Mouse (Mus musculus) midbrain, embryonic 15.5 days (tissue): ENCODE measurements around the gene Igf2bp3. TPM values are rescaled to one million over a fixed set of nuclear protein-coding genes. Genes with fewer than 3 reads are reported as not detected.
A peak's percentile ranks its signal among the peaks of the same experiment; 100 is the strongest.

Source experiments
- ATAC-seq: fragments of 200-750 bp; cut with Nextera tagmentation; replicated peaks from 2 replicates; pipeline ENCODE4 v1.8.0; 2017; ENCODE audit warnings: moderate TSS enrichment
- H3K27ac ChIP-seq: fragments of 300-500 bp; sonication (generic); 2 replicates; pipeline ENCODE4 v1.5.1; 2015; ENCODE audit warnings: mild to moderate bottlenecking, inconsistent platforms
- H3K27me3 ChIP-seq: fragments of 300-500 bp; sonication (generic); replicated peaks from 2 replicates; pipeline ENCODE4 v1.6.1; 2015; ENCODE audit warnings: inconsistent platforms
- H3K36me3 ChIP-seq: fragments of 300-500 bp; sonication (generic); replicated peaks from 2 replicates; pipeline ENCODE4 v1.6.1; 2015; ENCODE audit warnings: inconsistent platforms
- H3K4me1 ChIP-seq: fragments of 300-500 bp; sonication (generic); 2 replicates; pipeline ENCODE4 v1.6.1; 2015; ENCODE audit warnings: inconsistent platforms
- H3K4me2 ChIP-seq: fragments of 300-500 bp; sonication (generic); 2 replicates; pipeline ENCODE4 v1.6.1; 2015; ENCODE audit warnings: inconsistent platforms, mild to moderate bottlenecking, moderate library complexity
- H3K4me3 ChIP-seq: fragments of 300-500 bp; sonication (generic); 2 replicates; pipeline ENCODE4 v1.5.1; 2015; ENCODE audit warnings: mild to moderate bottlenecking, inconsistent platforms
- H3K9ac ChIP-seq: fragments of 300-500 bp; sonication (generic); 2 replicates; pipeline ENCODE4 v1.6.1; 2015; ENCODE audit warnings: mild to moderate bottlenecking, inconsistent platforms
- H3K9me3 ChIP-seq: fragments of 300-500 bp; sonication (generic); 2 replicates; pipeline ENCODE4 v1.6.1; 2016; ENCODE audit warnings: inconsistent platforms
- WGBS: fragments of 180-500 bp; shearing (Covaris S2); methylation state at CpG from one replicate; pipeline ENCODE4 v1.1.7; 2015; ENCODE audit warnings: mixed read lengths; 5-methylcytosine and 5-hydroxymethylcytosine counted together
- polyA plus RNA-seq: library from polyadenylated mRNA; unstranded; fragments of >200 nt; fragmentation: Nextera tagmentation; extraction: Ambion mirVana; gene quantifications from 2 replicates; pipeline ENCODE4 v1.2.1, GENCODE M21; 2015

Gene Igf2bp3
- polyA plus RNA-seq, 1 experiment from 2014 or later: 26.9 TPM

- H3K4me1 ChIP-seq: peaks cover 26% of the 10 kb centered on the region
- H3K27me3 ChIP-seq: no peaks in the 10 kb centered on the region
- peak; percentile 98 for ATAC-seq
- no peaks in the 10 kb centered on the region for H3K36me3 ChIP-seq
- WGBS: under 1% methylated on average over 49 of the region's 49 CpGs
- H3K9ac ChIP-seq: peak within 1 kb of the TSS; percentile 90
- peak within 1 kb of the TSS; percentile 77 for H3K4me3 ChIP-seq
- no peaks in the 10 kb centered on the region for H3K9me3 ChIP-seq
- H3K27ac ChIP-seq: peak within 1 kb of the TSS; percentile 83
- H3K4me2 ChIP-seq: peak within 1 kb of the TSS; percentile 77
These were observed 141.2 kb downstream of the Igf2bp3 start, which contains the start of gene Malsu1 for GRCm38 (mm10) chr6:49073304-49074116. Gene Malsu1 (plus strand): TSS chr6:49073795.

DNA sequence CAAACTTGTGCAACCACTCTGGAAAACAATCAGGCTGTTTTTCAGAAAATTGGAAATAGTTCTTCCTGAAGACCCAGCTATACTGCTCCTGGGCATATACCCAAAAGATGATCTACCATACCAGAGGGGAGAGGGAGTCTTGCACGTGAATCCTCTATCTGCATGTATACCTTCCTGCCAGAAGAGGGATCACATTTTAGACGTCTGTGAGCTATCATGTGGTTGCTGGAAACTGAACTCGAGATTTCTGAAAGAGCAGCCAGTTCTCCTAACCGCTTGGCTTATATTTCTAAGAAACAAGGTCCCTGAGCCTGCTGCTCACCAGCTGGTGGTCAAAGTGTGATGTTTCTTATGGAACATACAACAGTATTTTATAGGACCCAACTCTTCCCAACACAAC, 146.4 kb downstream of the Igf2bp3 start:
- Histone ChIP-seq H3K4me2 (no peak overlapping the region), H3K27me3 (no peaks in the 10 kb centered on the region), H3K4me1 (peaks cover 4% of the 10 kb centered on the region; the same call in 1 of the 2 replicates), H3K36me3 (no peaks in the 10 kb centered on the region), H3K4me3 (no peak overlapping the region), H3K9me3 (no peaks in the 10 kb centered on the region), H3K9ac (no peak overlapping the region), H3K27ac (no peak overlapping the region)
- WGBS: 54% methylated on average over 3 of the region's 4 CpGs
- no peak for ATAC-seq

- ATAC-seq: no peak
- 38% methylated on average over 8 of the region's 8 CpGs for WGBS
These were observed 157.4 kb downstream of the Igf2bp3 start for GRCm38 (mm10) chr6:49057053-49058021.

DNA sequence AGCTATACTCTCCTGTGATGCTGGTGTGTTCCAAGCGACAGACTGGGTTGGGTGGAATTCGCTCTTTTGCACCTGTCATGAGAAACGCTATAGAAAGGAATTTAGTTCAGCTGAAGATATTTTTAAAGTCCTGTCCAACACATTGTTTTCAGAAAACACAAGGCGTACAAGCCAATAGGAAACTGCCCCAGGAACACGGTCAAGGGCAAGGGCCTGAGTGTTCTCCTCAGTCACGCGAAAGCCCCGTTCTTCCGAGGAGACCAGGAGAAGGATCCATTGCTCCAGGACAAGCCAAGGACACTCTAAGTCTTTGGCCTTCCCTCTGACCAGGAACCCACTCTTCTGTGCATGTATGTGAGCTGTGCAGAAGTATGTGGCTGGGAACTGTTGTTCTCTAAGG, 158.7 kb downstream of the Igf2bp3 start:
- Histone ChIP-seq H3K9ac (no peak overlapping the region), H3K27ac (peak overlapping the region; percentile 27; the same call in 1 of the 2 replicates), H3K36me3 (no peaks in the 10 kb centered on the region), H3K4me1 (peaks cover 17% of the 10 kb centered on the region), H3K9me3 (no peaks in the 10 kb centered on the region), H3K27me3 (no peaks in the 10 kb centered on the region; the same call in 1 of the 2 replicates), H3K4me2 (peak overlapping the region; percentile 10; the same call in 1 of the 2 replicates), H3K4me3 (no peak overlapping the region)
- WGBS: 51% methylated on average over 9 of the region's 9 CpGs
- no peak for ATAC-seq

More at GRCm38 (mm10) chr6:49057053-49058021, 157.4 kb downstream of the Igf2bp3 start:
- no peaks in the 10 kb centered on the region for H3K9me3 ChIP-seq
- H3K4me3 ChIP-seq: no peak overlapping the region
- H3K27ac ChIP-seq: no peak overlapping the region
- H3K9ac ChIP-seq: no peak overlapping the region
- H3K4me1 ChIP-seq: peaks cover 17% of the 10 kb centered on the region
- no peak overlapping the region for H3K4me2 ChIP-seq
- H3K36me3 ChIP-seq: no peaks in the 10 kb centered on the region
- no peaks in the 10 kb centered on the region for H3K27me3 ChIP-seq

DNA sequence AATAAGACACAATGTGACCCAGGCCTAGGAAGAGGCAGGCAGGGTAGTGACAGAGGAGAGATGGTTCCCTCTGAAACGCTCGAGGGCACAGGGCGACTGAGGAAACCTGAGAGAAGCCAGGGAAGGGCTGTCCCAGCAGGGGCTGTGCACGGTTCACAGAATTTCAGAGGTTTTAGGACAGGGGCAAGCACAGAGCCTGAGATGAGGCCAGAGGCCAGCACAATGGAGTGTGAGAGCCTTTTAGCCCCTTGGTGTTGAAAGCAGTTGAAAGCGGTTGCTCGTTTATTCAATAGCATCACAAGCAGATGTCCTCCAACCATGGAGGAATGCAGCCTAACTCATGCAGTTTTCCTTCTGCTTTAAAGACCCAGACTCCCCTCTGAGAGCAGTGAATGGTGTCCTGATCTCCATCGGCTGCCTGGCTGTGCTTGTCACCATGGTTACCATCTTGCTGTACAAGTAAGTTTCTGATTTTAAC, 159.5 kb downstream of the Igf2bp3 start:
- peak; percentile 85 for ATAC-seq
- Histone ChIP-seq H3K36me3 (no peaks in the 10 kb centered on the region), H3K9me3 (no peaks in the 10 kb centered on the region), H3K4me3 (no peak overlapping the region), H3K27ac (peak overlapping the region; percentile 70), H3K4me1 (peaks cover 17% of the 10 kb centered on the region), H3K27me3 (no peaks in the 10 kb centered on the region; the same call in 1 of the 2 replicates), H3K9ac (0 out of 2 replicates have a peak overlapping the region, but pooled peaks have one; percentile 9), H3K4me2 (peak overlapping the region; percentile 10)
- WGBS: 4% methylated on average over 7 of the region's 7 CpGs

DNA sequence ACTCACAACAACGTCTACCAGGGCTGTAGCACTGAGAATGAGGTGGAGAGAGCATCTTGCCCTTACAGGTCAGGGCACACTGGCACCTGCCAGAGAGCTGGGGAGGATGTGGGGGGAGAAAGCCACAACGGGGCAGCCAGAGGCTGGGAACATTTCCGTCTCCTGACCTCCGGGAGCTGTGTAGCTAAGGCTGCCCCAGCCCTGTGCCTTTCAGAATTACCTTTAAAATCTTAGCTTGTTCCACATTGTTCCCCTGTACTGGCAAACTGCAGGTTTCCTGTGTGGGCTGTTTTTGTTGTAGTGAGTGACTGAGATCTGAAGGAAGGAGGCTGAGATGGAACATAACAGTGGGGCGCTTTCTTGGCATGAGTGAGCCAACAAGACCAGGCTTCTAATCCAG, 162.6 kb downstream of the Igf2bp3 start:
- Histone ChIP-seq H3K4me2 (no peak overlapping the region), H3K4me1 (peaks cover 17% of the 10 kb centered on the region), H3K9me3 (no peaks in the 10 kb centered on the region), H3K36me3 (no peaks in the 10 kb centered on the region), H3K9ac (no peak overlapping the region), H3K4me3 (no peak overlapping the region), H3K27me3 (no peaks in the 10 kb centered on the region; the same call in 1 of the 2 replicates), H3K27ac (no peak overlapping the region)
- ATAC-seq: no peak
- 77% methylated on average over 5 of the region's 5 CpGs for WGBS

DNA sequence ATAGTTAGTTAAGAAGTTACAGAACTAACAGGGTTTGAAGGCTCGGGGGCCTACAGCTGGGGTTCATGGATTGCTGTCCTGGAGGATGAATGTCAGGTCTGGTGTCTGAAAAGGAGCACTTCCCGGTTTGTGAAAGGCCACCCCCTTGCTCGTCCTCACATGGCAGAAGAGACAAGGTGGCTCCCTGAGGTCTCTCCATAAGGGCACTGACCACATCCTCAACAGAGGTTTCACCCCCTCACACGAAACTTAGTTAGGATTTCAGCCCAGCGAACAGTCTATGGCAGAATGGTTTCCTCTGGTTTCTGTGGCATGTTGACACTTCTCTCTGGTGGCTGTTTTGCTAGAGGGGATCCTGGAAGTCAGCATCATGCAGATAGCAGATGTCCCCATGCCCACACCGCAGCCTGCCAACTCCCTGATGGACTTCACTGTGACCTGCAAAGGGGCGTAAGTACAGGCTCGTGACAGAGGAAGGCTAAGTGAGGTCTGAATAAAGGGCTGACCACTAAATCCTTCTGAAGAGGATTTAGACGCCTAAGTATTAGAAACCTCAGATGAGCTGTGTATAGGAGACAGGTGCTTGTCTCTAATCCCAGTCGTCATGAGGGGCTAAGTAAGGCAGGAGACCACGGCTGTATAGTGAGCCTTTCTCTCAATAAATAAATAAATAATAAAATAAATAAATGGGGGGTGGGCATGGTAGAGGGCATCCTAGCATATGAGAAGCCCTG, 163.9 kb downstream of the Igf2bp3 start:
- Histone ChIP-seq H3K4me2 (no peak overlapping the region), H3K9ac (no peak overlapping the region), H3K4me3 (no peak overlapping the region), H3K4me1 (peaks cover 11% of the 10 kb centered on the region), H3K27me3 (no peaks in the 10 kb centered on the region; the same call in 1 of the 2 replicates), H3K27ac (no peak overlapping the region), H3K9me3 (no peaks in the 10 kb centered on the region), H3K36me3 (no peaks in the 10 kb centered on the region)
- ATAC-seq: no peak
- WGBS: 38% methylated on average over 11 of the region's 11 CpGs

DNA sequence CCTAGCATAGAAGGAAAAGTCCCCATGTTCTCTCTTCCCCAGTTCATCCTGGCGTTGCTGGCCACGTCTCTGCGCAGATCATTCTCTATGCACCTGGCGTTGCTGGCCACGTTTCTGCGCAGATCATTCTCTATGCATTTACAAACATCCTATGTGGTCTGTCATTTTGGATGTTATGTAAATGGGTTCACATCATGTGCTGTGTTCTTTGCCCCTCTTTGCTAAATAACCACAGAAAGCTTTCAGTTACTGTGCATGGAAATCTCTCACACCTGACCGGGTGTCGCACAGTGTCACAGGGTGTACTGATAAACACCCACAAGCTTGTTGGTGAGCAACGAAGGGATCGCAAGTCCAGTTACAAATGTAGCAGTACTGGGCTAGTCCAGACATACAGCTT, 166.4 kb downstream of the Igf2bp3 start:
- no peak for ATAC-seq
- Histone ChIP-seq H3K4me3 (no peak overlapping the region), H3K4me2 (no peak overlapping the region), H3K9me3 (no peaks in the 10 kb centered on the region), H3K27me3 (no peaks in the 10 kb centered on the region; the same call in 1 of the 2 replicates), H3K36me3 (no peaks in the 10 kb centered on the region), H3K4me1 (no peaks in the 10 kb centered on the region), H3K27ac (no peak overlapping the region), H3K9ac (no peak overlapping the region)
- WGBS: 89% methylated on average over 10 of the region's 10 CpGs

GRCm38 (mm10) chr6:49047848-49048247, 166.9 kb downstream of the Igf2bp3 start:
- H3K4me2 ChIP-seq: no peak overlapping the region
- no peaks in the 10 kb centered on the region for H3K4me1 ChIP-seq
- WGBS: 85% methylated on average over 10 of the region's 10 CpGs
- H3K9me3 ChIP-seq: no peaks in the 10 kb centered on the region
- ATAC-seq: no peak
- no peak overlapping the region for H3K27ac ChIP-seq
- H3K36me3 ChIP-seq: no peaks in the 10 kb centered on the region
- H3K9ac ChIP-seq: no peak overlapping the region
- no peak overlapping the region for H3K4me3 ChIP-seq
- H3K27me3 ChIP-seq: no peaks in the 10 kb centered on the region; the same call in 1 of the 2 replicates

- WGBS: 83% methylated on average over 8 of the region's 8 CpGs
- no peaks in the 10 kb centered on the region for H3K36me3 ChIP-seq
- no peaks in the 10 kb centered on the region for H3K27me3 ChIP-seq
- H3K9ac ChIP-seq: no peak overlapping the region
- H3K9me3 ChIP-seq: no peaks in the 10 kb centered on the region
- ATAC-seq: no peak
- H3K4me1 ChIP-seq: no peaks in the 10 kb centered on the region
- H3K4me3 ChIP-seq: no peak overlapping the region
- no peak overlapping the region for H3K4me2 ChIP-seq
- H3K27ac ChIP-seq: no peak overlapping the region
These were observed 167.8 kb downstream of the Igf2bp3 start for GRCm38 (mm10) chr6:49046976-49047375.

GRCm38 (mm10) chr6:49046502-49046901, 168.3 kb downstream of the Igf2bp3 start:
- H3K9ac ChIP-seq: no peak overlapping the region
- no peaks in the 10 kb centered on the region for H3K27me3 ChIP-seq
- no peak overlapping the region for H3K4me3 ChIP-seq
- WGBS: 63% methylated on average over 6 of the region's 6 CpGs
- H3K4me1 ChIP-seq: no peaks in the 10 kb centered on the region
- no peak overlapping the region for H3K4me2 ChIP-seq
- H3K9me3 ChIP-seq: no peaks in the 10 kb centered on the region
- no peak overlapping the region for H3K27ac ChIP-seq
- no peaks in the 10 kb centered on the region for H3K36me3 ChIP-seq
- no peak for ATAC-seq
